Mouse (Mus musculus) liver, embryonic 14.5 days (tissue): ENCODE measurements around the gene Gpr179. TPM values are rescaled to one million over a fixed set of nuclear protein-coding genes. Genes with fewer than 3 reads are reported as not detected.

ENCODE experiments used
- ATAC-seq: fragments of 200-750 bp; cut with Nextera tagmentation; 2 replicates; pipeline ENCODE4 v1.8.0; 2017; ENCODE audit warnings: moderate number of reproducible peaks, mild to moderate bottlenecking, moderate library complexity; ENCODE audit not compliant: insufficient read depth
- DNase-seq, 3 experiments: peaks; one replicate each; pipeline ENCODE4 v3.0.0-alpha.2; 2012 to 2013; ENCODE audit warnings: low read depth in 3 of 3, low spot score in 3 of 3
- H3K27ac ChIP-seq: fragments of 300-500 bp; sonication (generic); 2 replicates; pipeline ENCODE4 v1.5.1; 2014; ENCODE audit warnings: moderate library complexity, mild to moderate bottlenecking, control low read depth, inconsistent platforms
- H3K27me3 ChIP-seq: fragments of 300-500 bp; sonication (generic); 2 replicates; pipeline ENCODE4 v1.6.1; 2014; ENCODE audit warnings: mild to moderate bottlenecking, low read length, moderate library complexity; ENCODE audit not compliant: control insufficient read depth, insufficient read depth
- H3K36me3 ChIP-seq: fragments of 300-500 bp; sonication (generic); replicated peaks from 2 replicates; pipeline ENCODE4 v1.6.1; 2014; ENCODE audit warnings: low read depth; ENCODE audit not compliant: control insufficient read depth, insufficient read depth
- H3K4me1 ChIP-seq, 2 experiments: fragments of 200-500 bp in 1 of 2; fragments of 300-500 bp in 1 of 2; sonication (generic) in 1 of 2; replicated peaks; 2 replicates each; pipeline ENCODE4 v1.6.1; 2012 to 2014; ENCODE audit warnings: antibody characterized with exemption in 1 of 2, inconsistent platforms in 1 of 2, low read length in 1 of 2; ENCODE audit not compliant: control insufficient read depth in 2 of 2, insufficient read depth in 2 of 2
- H3K4me2 ChIP-seq: fragments of 300-500 bp; sonication (generic); 2 replicates; pipeline ENCODE4 v1.6.1; 2014; ENCODE audit warnings: low read depth, mild to moderate bottlenecking, control low read depth, moderate library complexity
- H3K4me3 ChIP-seq, 2 experiments: fragments of 200-500 bp in 1 of 2; fragments of 300-500 bp in 1 of 2; sonication (generic) in 1 of 2; 2 replicates each; pipeline ENCODE4 v1.5.1; 2012 to 2014; ENCODE audit warnings: low read depth in 2 of 2, low read length in 2 of 2, mild to moderate bottlenecking in 2 of 2, control low read depth in 1 of 2, inconsistent platforms in 1 of 2, moderate library complexity in 1 of 2; ENCODE audit not compliant: insufficient read depth in 1 of 2
- H3K9ac ChIP-seq: fragments of 300-500 bp; sonication (generic); replicated peaks from 2 replicates; pipeline ENCODE4 v1.6.1; 2014; ENCODE audit warnings: mild to moderate bottlenecking, control low read depth, moderate library complexity
- H3K9me3 ChIP-seq: fragments of 300-500 bp; sonication (generic); 2 replicates; pipeline ENCODE4 v1.6.1; 2016; ENCODE audit warnings: low read length, mixed read lengths; ENCODE audit not compliant: control insufficient read depth
- CTCF ChIP-seq: IDR thresholded peaks from 2 replicates; pipeline ENCODE4 v1.5.1; 2016; ENCODE audit warnings: antibody characterized with exemption, low read depth, control low read depth
- EP300 ChIP-seq: IDR thresholded peaks from 2 replicates; pipeline ENCODE4 v1.6.1; 2016; ENCODE audit warnings: antibody characterized with exemption, low read depth
- WGBS: fragments of 180-500 bp; shearing (Covaris S2); extraction: QIAGEN DNeasy Blood & Tissue Kit; methylation state at CpG from one replicate; pipeline ENCODE4 v1.1.7; 2014; ENCODE audit not compliant: insufficient replicate concordance; 5-methylcytosine and 5-hydroxymethylcytosine counted together
- polyA plus RNA-seq, 2 experiments: library from polyadenylated mRNA; depleted of rRNA in 1 of 2; stranded (reverse) in 1 of 2; unstranded in 1 of 2; fragments of >200 nt; fragmentation: Nextera tagmentation in 1 of 2; extraction: Ambion mirVana in 1 of 2; gene quantifications; 2 replicates each; pipeline versions ENCODE4 v1.2.1 to v1.2.3; 2012 to 2014

The Gpr179 gene
- polyA plus RNA-seq, 2 experiments, result 0.01 TPM; not detected in 1

DNA sequence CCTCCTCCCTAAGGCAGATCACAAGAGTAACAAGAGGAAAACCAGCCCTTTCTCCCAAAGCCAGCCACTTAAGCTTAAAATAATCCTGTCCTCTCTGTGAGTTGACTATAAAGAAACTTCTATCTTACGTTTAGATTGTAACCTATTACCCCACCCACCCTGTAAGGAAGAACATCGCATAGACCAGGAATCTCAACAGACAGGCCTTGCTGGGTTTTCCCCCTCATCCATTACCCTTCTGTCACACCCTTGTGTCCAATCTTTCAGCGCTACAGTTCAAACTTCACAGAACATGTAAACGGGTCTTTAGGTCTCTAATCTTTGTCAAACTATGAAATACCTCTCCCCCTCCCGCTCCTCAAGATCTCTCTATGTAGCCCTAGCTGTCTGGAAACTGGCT, 47.2 kb downstream of the Gpr179 start:
- WGBS, result 67% methylated on average over 5 of the region's 5 CpGs
- no peak overlapping the region for H3K9ac ChIP-seq
- ATAC-seq, result no peak
- H3K4me3 ChIP-seq, result no peak overlapping the region
- H3K9me3 ChIP-seq, result no peaks in the 10 kb centered on the region
- no peak overlapping the region for H3K27ac ChIP-seq
- H3K36me3 ChIP-seq, result no peaks in the 10 kb centered on the region
- H3K27me3 ChIP-seq, result no peaks in the 10 kb centered on the region; the same call in 1 of the 2 replicates
- TF ChIP-seq EP300 (no peak), CTCF (no peak)
- no peak overlapping the region for H3K4me2 ChIP-seq
- peaks cover 0 to 9% of the 10 kb centered on the region in 2 experiments; a peak in 1 of 4 replicates for H3K4me1 ChIP-seq
- no peak for DNase-seq

DNA sequence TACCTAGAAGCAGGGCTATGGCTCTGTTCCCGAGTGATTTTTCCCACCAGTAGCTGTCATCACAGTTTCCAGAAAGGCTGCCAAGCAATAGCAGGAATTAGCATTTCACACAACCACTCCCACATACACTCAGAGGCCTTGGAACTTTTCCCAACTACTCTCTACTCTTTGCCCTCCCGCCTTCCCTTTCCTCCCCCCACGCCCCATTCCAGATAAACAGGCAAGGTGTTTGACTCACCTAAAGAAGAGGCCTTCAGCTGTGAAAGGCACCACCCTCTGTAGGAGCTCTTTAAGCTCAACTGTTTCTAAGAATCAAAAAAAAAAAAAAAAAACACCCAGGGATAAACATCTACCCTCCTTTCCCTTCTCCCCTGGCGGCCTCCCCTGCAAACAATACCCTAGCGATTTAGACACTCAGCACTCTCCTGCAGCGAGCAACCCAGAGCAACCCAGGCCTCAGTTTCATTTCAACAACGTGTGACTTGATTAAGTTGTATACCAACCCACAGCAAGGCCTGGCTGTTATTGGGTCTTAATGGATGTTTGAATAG, 49.6 kb downstream of the Gpr179 start:
- DNase-seq, result no peak

DNA sequence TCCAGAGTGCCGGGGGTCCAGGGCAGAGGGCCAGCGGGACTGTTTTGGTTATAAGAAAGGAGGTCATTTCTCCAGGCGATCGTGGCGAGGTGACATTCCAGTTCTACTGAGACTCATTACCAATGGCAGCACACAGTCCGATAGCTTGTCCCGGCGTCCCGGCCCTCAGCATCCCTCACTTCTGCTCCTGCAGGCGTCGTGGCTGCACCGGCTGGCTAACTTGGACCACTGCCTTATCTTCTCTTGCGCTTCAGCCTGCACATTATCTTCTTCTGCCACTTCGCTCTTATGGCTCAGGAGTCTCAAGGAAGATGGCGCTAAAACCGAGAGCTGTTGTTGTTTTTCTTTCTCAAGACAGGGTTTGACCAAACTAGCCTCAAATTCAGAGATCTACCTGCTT, 50.5 kb downstream of the Gpr179 start:
- H3K27me3 ChIP-seq, result no peaks in the 10 kb centered on the region
- H3K4me3 ChIP-seq, result no peak overlapping the region
- ATAC-seq (no peak), DNase-seq (no peak)
- 0 out of 4 replicates have a peak, but pooled peaks cover 0 to 4% of the 10 kb centered on the region in 2 experiments for H3K4me1 ChIP-seq
- TF ChIP-seq CTCF (no peak), EP300 (no peak)
- H3K36me3 ChIP-seq, result no peaks in the 10 kb centered on the region
- no peak overlapping the region for H3K4me2 ChIP-seq
- no peak overlapping the region for H3K27ac ChIP-seq
- no peaks in the 10 kb centered on the region for H3K9me3 ChIP-seq
- H3K9ac ChIP-seq, result no peak overlapping the region
- WGBS, result 64% methylated on average over 16 of the region's 16 CpGs

More for the DNA sequence above, 49.6 kb downstream of the Gpr179 start:
- Histone ChIP-seq H3K9me3 (no peaks in the 10 kb centered on the region), H3K36me3 (no peaks in the 10 kb centered on the region), H3K4me2 (no peak overlapping the region), H3K4me3 (no peak overlapping the region), H3K27me3 (no peaks in the 10 kb centered on the region), H3K9ac (no peak overlapping the region), H3K27ac (no peak overlapping the region), H3K4me1 (0 out of 4 replicates have a peak, but pooled peaks cover 0 to 4% of the 10 kb centered on the region in 2 experiments)
- 45% methylated on average over 7 of the region's 7 CpGs for WGBS
- no peak for TF ChIP-seq CTCF
- no peak for TF ChIP-seq EP300
- ATAC-seq, result no peak

DNA sequence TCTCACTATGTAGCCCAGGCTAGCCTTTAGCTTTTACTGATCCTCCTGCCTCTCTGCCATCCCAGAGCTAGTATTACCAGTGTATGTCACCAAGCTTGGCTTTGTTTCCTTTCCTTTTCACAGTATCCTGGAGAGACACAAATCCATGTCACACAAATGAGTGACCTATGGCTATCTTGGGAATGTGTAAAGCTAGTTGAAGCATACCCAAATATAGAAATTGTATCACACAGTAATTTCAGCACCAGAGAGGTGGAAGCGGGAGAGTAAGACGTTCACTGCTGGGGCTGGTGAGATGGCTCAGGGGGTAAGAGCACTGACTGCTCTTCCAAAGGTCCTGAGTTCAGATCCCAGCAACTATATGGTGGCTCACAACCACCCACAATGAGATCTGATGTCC, 51.9 kb downstream of the Gpr179 start:
- Histone ChIP-seq H3K4me1 (0 out of 4 replicates have a peak, but pooled peaks cover 0 to 4% of the 10 kb centered on the region in 2 experiments), H3K9ac (no peak overlapping the region), H3K4me3 (no peak overlapping the region), H3K9me3 (no peaks in the 10 kb centered on the region), H3K27me3 (no peaks in the 10 kb centered on the region), H3K4me2 (no peak overlapping the region), H3K27ac (no peak overlapping the region), H3K36me3 (no peaks in the 10 kb centered on the region)
- ATAC-seq, result no peak
- no peak for DNase-seq
- WGBS, result 71% methylated on average over 2 of the region's 2 CpGs
- no peak for TF ChIP-seq CTCF
- TF ChIP-seq EP300, result no peak

DNA sequence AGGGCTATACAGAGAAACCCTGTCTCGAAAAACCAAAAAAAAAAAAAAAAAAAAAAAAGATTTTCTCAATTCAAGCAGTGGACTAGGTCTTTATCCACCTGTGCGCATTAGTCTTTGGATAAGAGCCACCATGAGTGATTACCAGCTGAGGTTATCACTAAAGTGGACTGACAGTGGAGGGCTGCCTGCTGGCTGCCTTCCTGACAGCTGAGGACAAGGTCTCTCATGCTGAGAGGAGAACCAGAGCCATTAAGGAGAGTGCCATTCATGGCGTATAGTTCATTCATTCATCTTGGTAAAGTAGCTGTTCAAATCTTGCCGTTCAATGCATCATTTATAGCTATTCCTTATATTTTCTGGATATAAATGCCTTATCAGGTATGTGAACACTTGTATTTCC, 55.3 kb downstream of the Gpr179 start:
- Histone ChIP-seq H3K4me1 (no peaks in the 10 kb centered on the region), H3K9ac (no peak overlapping the region), H3K9me3 (no peaks in the 10 kb centered on the region), H3K36me3 (no peaks in the 10 kb centered on the region), H3K4me3 (no peak overlapping the region), H3K27me3 (no peaks in the 10 kb centered on the region), H3K4me2 (no peak overlapping the region), H3K27ac (no peak overlapping the region)
- TF ChIP-seq CTCF (no peak), EP300 (no peak)
- 80% methylated on average over 3 of the region's 4 CpGs for WGBS
- DNase-seq, result no peak
- no peak for ATAC-seq
